Mouse (Mus musculus) c-Kit-positive CD71-positive TER-119-negative erythroid progenitor cells, embryonic 14.5 days (primary cell): ENCODE results near the gene Gm4869.
"Not testable (repeated sequence)": the region's sequence is repeated elsewhere in the genome, so short reads cannot be mapped to it uniquely, and the experiment has no call there.

ENCODE experiments used
- DNase-seq: peaks from one replicate; pipeline ENCODE4 v3.0.0-alpha.2; 2013; ENCODE audit warnings: low read depth

The Gm4869 gene

GRCm38 (mm10) chr5:140445345-140445744, at the start of gene Gm4869:
Gene Gm4869 (plus strand): TSS chr5:140445645.
- DNase-seq: no peak

- no peak for DNase-seq
These were observed 49.1 kb upstream of the Gm4869 start for GRCm38 (mm10) chr5:140396166-140396940.

- no peak for DNase-seq
These were observed 42.7 kb upstream of the Gm4869 start for GRCm38 (mm10) chr5:140402640-140403270.

- DNase-seq: no peak
These were observed 40.3 kb upstream of the Gm4869 start for GRCm38 (mm10) chr5:140405126-140405525.

- no peak for DNase-seq
These were observed 38.8 kb upstream of the Gm4869 start for GRCm38 (mm10) chr5:140406666-140407065.

- DNase-seq: no peak
These were observed 36.6 kb upstream of the Gm4869 start for GRCm38 (mm10) chr5:140408801-140409200.

- DNase-seq: peak; percentile 58
These were observed 34.1 kb upstream of the Gm4869 start for GRCm38 (mm10) chr5:140411339-140411738.

- DNase-seq: no peak
These were observed 30.8 kb upstream of the Gm4869 start for GRCm38 (mm10) chr5:140414647-140415046.

- peak; percentile 43 for DNase-seq
These were observed 27.3 kb upstream of the Gm4869 start for GRCm38 (mm10) chr5:140418106-140418488.

GRCm38 (mm10) chr5:140418489-140419441, 26.7 kb upstream of the Gm4869 start, which contains the start of gene Eif3b:
Gene Eif3b (plus strand): TSS chr5:140419328.
- DNase-seq: peak; percentile 84

- DNase-seq: peak; percentile 23
These were observed 25.9 kb upstream of the Gm4869 start for GRCm38 (mm10) chr5:140419442-140420080.

- DNase-seq: peak; percentile 62
These were observed 24.8 kb upstream of the Gm4869 start for GRCm38 (mm10) chr5:140420616-140421015.

- DNase-seq: no peak
These were observed 20.2 kb upstream of the Gm4869 start for GRCm38 (mm10) chr5:140425016-140425783.

GRCm38 (mm10) chr5:140439117-140439516, 6.3 kb upstream of the Gm4869 start:
- DNase-seq: not testable (repeated sequence)

GRCm38 (mm10) chr5:140441406-140441805, 4.0 kb upstream of the Gm4869 start:
- DNase-seq: no peak

- no peak for DNase-seq
These were observed 1.4 kb upstream of the Gm4869 start for GRCm38 (mm10) chr5:140444012-140444411.

- DNase-seq: no peak
These were observed 609 bp downstream of the Gm4869 start for GRCm38 (mm10) chr5:140446054-140446453.

GRCm38 (mm10) chr5:140454488-140454887, 9.0 kb downstream of the Gm4869 start:
- no peak for DNase-seq

- DNase-seq: no peak
These were observed 10.0 kb downstream of the Gm4869 start for GRCm38 (mm10) chr5:140455466-140455865.

GRCm38 (mm10) chr5:140461476-140461875, 16.0 kb downstream of the Gm4869 start:
- no peak for DNase-seq

- not testable (repeated sequence) for DNase-seq
These were observed 17.7 kb downstream of the Gm4869 start for GRCm38 (mm10) chr5:140463151-140463550.
